Mouse (Mus musculus): ENCODE measurements around the gene Trpm6. TPM values are rescaled to one million over a fixed set of nuclear protein-coding genes. Genes with fewer than 3 reads are reported as not detected.

Gene Trpm6
- polyA plus RNA-seq, 1 experiment, result not detected

- TF ChIP-seq CTCF (IDR thresholded peaks at IDR 0.05; ENCODE audit: insufficient read depth, low read depth, low read length) (no peak), POLR2A (IDR thresholded peaks at IDR 0.05; ENCODE audit: insufficient read depth, low read depth, low read length) (no peak)
- H3K27ac ChIP-seq (ENCODE audit: insufficient read depth, low read depth, low read length), result no peak overlapping the region
- 22% methylated on average over 6 of the region's 6 CpGs for WGBS
- peaks cover 2% of the 10 kb centered on the region; the same call in 1 of the 2 replicates for H3K4me1 ChIP-seq (ENCODE audit: control insufficient read depth, insufficient read depth, low read length)
- H3K4me3 ChIP-seq (ENCODE audit: insufficient read depth, low read depth, low read length), result no peak overlapping the region
Measured at GRCm38 (mm10) chr19:18872792-18873569, 123.2 kb downstream of the Trpm6 start.

- TF ChIP-seq CTCF (IDR thresholded peaks at IDR 0.05; ENCODE audit: insufficient read depth, low read depth, low read length) (no peak), POLR2A (IDR thresholded peaks at IDR 0.05; ENCODE audit: insufficient read depth, low read depth, low read length) (no peak)
- Histone ChIP-seq H3K4me3 (ENCODE audit: insufficient read depth, low read depth, low read length) (no peak overlapping the region), H3K27ac (ENCODE audit: insufficient read depth, low read depth, low read length) (no peak overlapping the region), H3K4me1 (ENCODE audit: control insufficient read depth, insufficient read depth, low read length) (peaks cover 2% of the 10 kb centered on the region; the same call in 1 of the 2 replicates)
- WGBS, result 17% methylated on average over 16 of the region's 16 CpGs
Measured at GRCm38 (mm10) chr19:18873709-18874644, 124.2 kb downstream of the Trpm6 start.

- no peak overlapping the region for H3K4me3 ChIP-seq (ENCODE audit: insufficient read depth, low read depth, low read length)
- WGBS, result 71% methylated on average over 4 of the region's 4 CpGs
- H3K4me1 ChIP-seq (ENCODE audit: control insufficient read depth, insufficient read depth, low read length), result no peaks in the 10 kb centered on the region
- H3K27ac ChIP-seq (ENCODE audit: insufficient read depth, low read depth, low read length), result no peak overlapping the region
- TF ChIP-seq POLR2A (IDR thresholded peaks at IDR 0.05; ENCODE audit: insufficient read depth, low read depth, low read length), result no peak
- TF ChIP-seq CTCF (IDR thresholded peaks at IDR 0.05; ENCODE audit: insufficient read depth, low read depth, low read length), result no peak
Measured at GRCm38 (mm10) chr19:18879264-18879663, 129.5 kb downstream of the Trpm6 start.

GRCm38 (mm10) chr19:18881162-18881561, 131.4 kb downstream of the Trpm6 start:
- no peak overlapping the region for H3K27ac ChIP-seq (ENCODE audit: insufficient read depth, low read depth, low read length)
- no peak overlapping the region for H3K4me3 ChIP-seq (ENCODE audit: insufficient read depth, low read depth, low read length)
- H3K4me1 ChIP-seq (ENCODE audit: control insufficient read depth, insufficient read depth, low read length), result no peaks in the 10 kb centered on the region
- TF ChIP-seq POLR2A (IDR thresholded peaks at IDR 0.05; ENCODE audit: insufficient read depth, low read depth, low read length) (no peak), CTCF (IDR thresholded peaks at IDR 0.05; ENCODE audit: insufficient read depth, low read depth, low read length) (no peak)
- WGBS, result 45% methylated on average over 5 of the region's 5 CpGs

DNA sequence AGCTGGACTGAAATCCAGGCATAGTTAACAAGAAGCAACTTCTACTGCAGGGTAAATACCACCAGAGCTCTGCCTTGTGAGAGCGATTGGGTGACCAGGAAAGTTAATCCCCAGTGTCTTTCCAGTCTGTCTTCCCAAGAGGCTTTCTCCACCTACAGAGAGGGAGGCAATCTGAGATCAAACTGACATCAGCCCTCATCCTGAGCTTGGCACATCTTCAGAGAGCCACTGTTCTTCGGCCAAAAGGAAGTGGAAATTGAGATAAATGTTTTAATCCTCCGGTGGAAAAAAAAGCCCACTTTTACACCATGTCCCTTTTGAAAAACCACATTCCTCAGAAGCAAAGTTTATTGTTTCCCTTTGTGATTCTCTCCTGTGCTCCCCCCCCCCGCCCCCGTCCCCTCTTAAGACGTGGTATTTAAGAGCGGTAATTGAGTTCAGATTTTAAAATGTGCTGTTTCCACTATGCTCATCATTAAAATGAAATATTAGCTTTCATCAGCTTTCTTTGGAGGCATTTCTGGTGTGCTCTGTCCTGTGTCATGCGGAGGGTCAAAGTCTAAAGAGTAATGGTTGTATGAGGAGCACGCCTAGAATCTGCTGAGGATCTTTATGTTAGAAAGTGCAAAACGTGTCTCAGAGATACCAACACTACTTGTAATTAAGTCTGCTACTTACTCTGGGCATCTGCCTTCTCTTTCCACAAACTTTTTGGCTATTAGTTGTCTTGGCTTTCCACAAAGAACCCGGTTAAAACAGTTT, 138.0 kb downstream of the Trpm6 start:
- 0 out of 2 replicates have a peak overlapping the region, but pooled peaks have one; percentile 13 for H3K27ac ChIP-seq (ENCODE audit: insufficient read depth, low read depth, low read length)
- TF ChIP-seq CTCF (IDR thresholded peaks at IDR 0.05; ENCODE audit: insufficient read depth, low read depth, low read length), result no peak
- no peak for TF ChIP-seq POLR2A (IDR thresholded peaks at IDR 0.05; ENCODE audit: insufficient read depth, low read depth, low read length)

GRCm38 (mm10) chr19:18888491-18889116, 138.8 kb downstream of the Trpm6 start:
- Histone ChIP-seq H3K4me3 (ENCODE audit: insufficient read depth, low read depth, low read length) (no peak overlapping the region), H3K4me1 (ENCODE audit: control insufficient read depth, insufficient read depth, low read length) (peaks cover 5% of the 10 kb centered on the region; the same call in 1 of the 2 replicates), H3K27ac (ENCODE audit: insufficient read depth, low read depth, low read length) (no peak overlapping the region)
- TF ChIP-seq POLR2A (IDR thresholded peaks at IDR 0.05; ENCODE audit: insufficient read depth, low read depth, low read length) (no peak), CTCF (IDR thresholded peaks at IDR 0.05; ENCODE audit: insufficient read depth, low read depth, low read length) (no peak)
- 12% methylated on average over 13 of the region's 13 CpGs for WGBS

More for the DNA sequence above, 138.0 kb downstream of the Trpm6 start:
- Histone ChIP-seq H3K4me1 (ENCODE audit: control insufficient read depth, insufficient read depth, low read length) (peaks cover 5% of the 10 kb centered on the region; the same call in 1 of the 2 replicates), H3K4me3 (ENCODE audit: insufficient read depth, low read depth, low read length) (no peak overlapping the region)
- WGBS, result 33% methylated on average over 11 of the region's 11 CpGs

- Histone ChIP-seq H3K27ac (ENCODE audit: insufficient read depth, low read depth, low read length) (no peak overlapping the region), H3K4me1 (ENCODE audit: control insufficient read depth, insufficient read depth, low read length) (peaks cover 5% of the 10 kb centered on the region; the same call in 1 of the 2 replicates), H3K4me3 (ENCODE audit: insufficient read depth, low read depth, low read length) (peak overlapping the region; percentile 21)
- TF ChIP-seq CTCF (IDR thresholded peaks at IDR 0.05; ENCODE audit: insufficient read depth, low read depth, low read length) (no peak), POLR2A (IDR thresholded peaks at IDR 0.05; ENCODE audit: insufficient read depth, low read depth, low read length) (no peak)
- 4% methylated on average over 11 of the region's 11 CpGs for WGBS
Measured at GRCm38 (mm10) chr19:18889117-18889627, 139.4 kb downstream of the Trpm6 start.

DNA sequence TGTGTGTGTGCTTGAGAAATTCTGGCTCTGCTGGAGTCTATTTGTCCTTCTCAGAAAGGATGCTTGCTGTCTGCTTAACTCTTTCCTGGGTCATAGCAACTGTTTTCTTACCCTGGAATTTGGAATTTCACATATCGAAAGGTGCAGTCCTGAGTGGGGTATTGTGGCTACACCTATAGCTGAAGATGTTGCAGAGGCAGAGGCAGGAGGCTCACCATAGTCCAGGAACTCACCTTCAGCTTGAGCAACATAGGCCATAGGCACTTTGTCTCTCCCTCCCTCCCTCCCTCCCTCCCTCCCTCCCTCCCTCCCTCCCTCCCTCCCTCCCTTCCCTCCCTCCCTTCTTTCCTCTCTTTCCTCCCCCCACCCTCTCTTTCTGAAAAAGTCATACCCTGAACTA, 139.8 kb downstream of the Trpm6 start:
- TF ChIP-seq POLR2A (IDR thresholded peaks at IDR 0.05; ENCODE audit: insufficient read depth, low read depth, low read length) (no peak), CTCF (IDR thresholded peaks at IDR 0.05; ENCODE audit: insufficient read depth, low read depth, low read length) (no peak)
- no peak overlapping the region for H3K4me3 ChIP-seq (ENCODE audit: insufficient read depth, low read depth, low read length)
- H3K27ac ChIP-seq (ENCODE audit: insufficient read depth, low read depth, low read length), result no peak overlapping the region
- 79% methylated on average over 1 of the region's 1 CpGs for WGBS
- H3K4me1 ChIP-seq (ENCODE audit: control insufficient read depth, insufficient read depth, low read length), result peaks cover 5% of the 10 kb centered on the region; the same call in 1 of the 2 replicates
